Mouse (Mus musculus) forelimb bud, embryonic 11.5 days (tissue): ENCODE measurements around the gene Phactr3.
A peak's percentile ranks its signal among the peaks of the same experiment; 100 is the strongest.

ENCODE experiments used
- DNase-seq: peaks from one replicate; pipeline ENCODE4 v3.0.0-alpha.2; 2012; ENCODE audit warnings: low read depth, low spot score

Phactr3 gene

GRCm38 (mm10) chr2:178135713-178136112, 16.9 kb downstream of the Phactr3 start:
- no peak for DNase-seq

DNA sequence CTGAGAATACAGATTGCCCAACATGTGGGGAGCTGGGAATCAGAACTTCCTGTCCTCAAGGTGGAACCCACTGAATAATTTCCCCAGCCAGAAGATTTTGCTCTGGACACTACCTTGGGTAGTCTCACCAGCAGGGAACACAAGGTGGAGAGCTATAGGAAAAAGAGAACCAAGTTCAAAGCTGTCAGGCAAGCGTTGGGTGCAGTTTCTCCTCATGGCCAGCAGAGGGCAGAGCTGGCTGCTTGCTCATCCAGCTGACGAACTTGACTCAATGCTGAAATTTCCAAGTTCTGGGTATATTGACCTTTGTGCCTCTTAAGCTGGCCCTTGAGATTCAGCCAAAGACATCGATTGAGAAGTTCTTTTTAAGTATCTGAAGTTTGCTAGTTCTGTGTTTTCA, 18.7 kb downstream of the Phactr3 start:
- DNase-seq = peak; percentile 76

- peak; percentile 50 for DNase-seq
Observed at GRCm38 (mm10) chr2:178141489-178141922, 22.7 kb downstream of the Phactr3 start.

DNA sequence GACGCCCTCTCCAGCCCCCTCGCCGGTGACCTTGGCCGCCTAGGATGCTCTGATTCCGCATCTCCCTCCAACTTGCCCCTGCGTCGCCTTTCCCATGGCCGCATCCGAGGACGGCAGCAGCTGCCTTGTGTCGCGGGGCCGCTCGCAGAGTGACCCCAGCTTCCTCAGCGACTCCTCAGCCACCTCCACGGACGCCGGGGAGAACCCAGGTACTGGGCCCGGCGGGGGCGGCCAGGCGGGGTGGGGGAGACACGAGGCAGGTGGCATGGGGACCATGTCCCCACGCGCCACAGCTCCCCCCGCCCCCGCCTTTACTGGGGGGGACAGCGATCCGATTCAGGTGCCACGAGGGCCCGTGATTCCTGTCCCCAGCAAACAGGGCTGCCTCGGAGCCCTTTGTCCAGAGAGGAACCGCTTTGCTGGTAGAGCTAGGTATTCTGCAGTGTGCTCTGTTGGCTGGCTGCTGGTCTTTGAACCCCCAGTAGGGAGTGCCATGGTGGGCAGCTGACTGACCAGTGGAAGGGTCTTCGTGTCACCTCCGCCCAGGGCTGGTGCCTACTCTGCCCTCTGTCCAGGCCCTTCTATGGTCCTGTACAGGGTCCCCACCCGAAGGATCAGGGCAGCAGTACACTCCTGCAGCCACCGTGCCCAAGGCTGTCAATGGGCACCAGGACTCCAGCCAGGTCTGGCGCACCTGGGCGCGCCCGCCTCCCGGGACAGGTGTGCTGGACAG, 23.7 kb downstream of the Phactr3 start:
- no peak for DNase-seq

GRCm38 (mm10) chr2:178143024-178143415, 24.2 kb downstream of the Phactr3 start:
- peak; percentile 67 for DNase-seq

- no peak for DNase-seq
Observed at GRCm38 (mm10) chr2:178143898-178144297, 25.1 kb downstream of the Phactr3 start.

GRCm38 (mm10) chr2:178149312-178149711, 30.5 kb downstream of the Phactr3 start:
- DNase-seq = no peak

DNA sequence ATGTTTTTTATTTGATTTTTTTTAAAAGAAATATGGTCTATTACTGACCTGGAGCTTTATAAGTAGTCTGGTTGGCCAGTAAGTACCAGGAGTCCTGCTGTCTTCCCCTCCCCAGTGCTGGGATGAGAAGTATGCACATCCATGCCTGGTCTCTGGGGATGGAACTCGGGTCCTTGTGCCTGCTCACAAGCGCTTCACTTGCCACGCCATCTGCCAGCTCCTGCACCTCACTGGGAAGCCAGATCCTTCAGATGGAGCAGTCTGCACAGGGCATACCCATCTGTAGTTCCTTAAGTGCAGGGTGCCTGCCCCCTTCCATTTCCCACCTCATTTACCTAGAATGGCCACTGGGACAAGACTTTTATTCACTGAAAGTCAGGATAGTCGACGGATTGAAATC, 31.9 kb downstream of the Phactr3 start:
- DNase-seq = no peak

DNA sequence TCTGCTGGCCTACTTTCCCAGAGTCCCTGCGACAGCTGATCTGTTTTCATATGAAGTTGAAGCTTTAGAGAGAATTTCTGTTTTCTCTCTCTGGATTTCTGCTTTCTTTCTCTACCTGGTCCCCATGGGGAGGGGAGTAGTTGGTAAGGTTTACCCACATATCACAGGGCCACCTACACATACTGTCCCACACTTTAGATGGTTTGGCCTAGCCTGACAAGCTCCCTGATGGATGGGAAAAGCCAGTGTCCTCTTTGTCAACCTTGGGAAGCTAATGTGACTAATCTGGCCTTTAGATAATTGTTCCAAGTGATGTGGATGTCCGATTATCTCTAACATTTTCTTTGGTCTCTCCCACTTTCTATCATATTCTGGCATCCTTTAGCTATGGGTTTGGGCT, 34.8 kb downstream of the Phactr3 start:
- no peak for DNase-seq

DNA sequence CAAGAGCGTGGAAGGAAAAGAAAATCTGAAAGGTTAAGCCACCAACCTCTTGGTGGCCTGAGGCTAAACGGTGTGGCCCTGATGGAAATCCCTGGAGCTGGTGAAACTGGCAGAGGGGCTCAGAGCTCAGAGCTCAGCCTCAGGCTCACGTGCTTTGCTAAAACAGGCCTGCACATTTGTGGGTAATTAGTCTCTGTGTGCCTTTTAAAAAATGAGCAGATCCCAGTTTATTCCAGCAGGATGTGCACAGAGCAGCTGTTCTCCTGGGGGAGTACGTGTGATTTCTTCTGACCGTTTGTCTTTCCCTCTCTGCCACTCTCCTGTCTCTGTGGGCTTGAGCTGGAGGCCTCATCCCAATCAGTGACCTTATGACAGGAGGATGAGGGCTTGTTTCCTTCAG, 35.4 kb downstream of the Phactr3 start:
- no peak for DNase-seq

DNA sequence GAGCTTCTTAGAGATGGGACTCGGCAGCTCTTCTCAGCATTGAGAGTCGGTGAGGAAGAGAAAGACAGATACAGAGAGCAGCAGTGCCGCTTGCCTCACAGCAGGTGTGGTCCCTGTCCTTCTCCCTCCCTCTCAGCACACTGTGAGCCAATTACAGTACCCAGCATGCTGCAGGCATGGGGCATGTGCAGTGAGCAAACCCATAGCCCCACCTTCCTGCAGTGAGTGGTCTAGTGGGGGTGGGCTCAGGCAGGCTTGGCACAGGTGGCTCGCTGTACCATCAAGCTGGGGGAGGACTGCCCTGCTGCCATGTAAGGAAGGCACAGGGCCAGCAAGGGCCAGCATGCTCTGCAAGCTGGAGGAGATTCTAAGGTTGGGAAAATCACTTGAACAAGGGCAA, 35.8 kb downstream of the Phactr3 start:
- no peak for DNase-seq

DNA sequence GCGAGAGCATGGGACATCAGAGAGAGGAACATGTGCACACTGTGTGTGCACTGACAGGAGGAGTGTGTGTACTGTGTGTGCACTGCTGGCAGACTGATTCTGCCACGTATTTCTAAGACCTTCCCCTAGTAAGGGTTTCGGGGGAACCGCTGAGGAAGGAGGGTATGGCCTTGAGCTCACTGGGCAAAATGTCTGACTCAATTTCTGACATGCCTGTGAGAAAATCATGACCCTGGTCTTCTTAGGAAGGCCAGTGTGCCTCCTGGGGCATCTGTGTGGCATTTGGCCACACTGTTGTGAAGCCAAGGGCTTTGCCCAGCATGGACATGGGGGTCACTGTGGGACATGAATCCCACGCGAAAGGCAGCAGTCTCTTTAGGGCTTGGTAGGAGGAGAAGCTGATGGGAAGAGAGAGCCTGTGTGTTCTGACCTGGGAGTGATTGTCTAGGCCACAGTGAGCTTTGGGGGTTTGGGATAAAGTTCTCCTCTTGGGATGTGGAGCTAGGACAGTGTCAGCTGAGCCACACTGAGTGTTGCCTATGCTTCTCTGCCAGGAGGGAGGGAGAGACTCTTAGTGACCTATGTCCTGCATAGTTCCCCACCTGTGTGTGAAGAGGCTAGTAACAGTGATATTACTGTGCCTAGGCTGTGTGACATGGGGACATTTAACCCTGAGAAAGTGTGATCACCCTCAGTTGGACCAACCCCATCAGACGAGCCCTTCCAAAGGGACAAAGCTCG, 36.6 kb downstream of the Phactr3 start:
- no peak for DNase-seq

- DNase-seq = no peak
Observed at GRCm38 (mm10) chr2:178155917-178156282, 37.1 kb downstream of the Phactr3 start.

DNA sequence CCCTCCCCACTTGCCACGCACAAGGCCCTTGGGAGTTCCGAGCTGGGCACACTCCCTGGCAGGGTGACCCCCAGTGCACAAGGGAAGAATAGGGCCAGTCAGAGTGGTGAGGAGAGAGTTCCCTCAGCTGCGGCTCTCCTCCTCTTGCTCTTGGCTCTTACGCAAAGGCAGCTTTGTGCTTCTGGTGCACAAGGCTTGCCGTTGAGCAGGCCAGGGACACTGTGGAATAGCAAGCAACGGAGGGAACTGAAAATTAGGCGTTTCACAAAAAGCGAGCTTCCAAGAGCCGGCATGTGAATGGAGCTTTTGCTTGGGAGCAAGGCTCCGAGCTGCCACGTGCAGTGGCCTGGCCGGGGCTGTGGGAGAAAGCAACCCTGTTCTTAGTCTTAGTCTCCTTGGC, 40.2 kb downstream of the Phactr3 start:
- DNase-seq = no peak

GRCm38 (mm10) chr2:178163981-178164380, 45.2 kb downstream of the Phactr3 start:
- DNase-seq = no peak

DNA sequence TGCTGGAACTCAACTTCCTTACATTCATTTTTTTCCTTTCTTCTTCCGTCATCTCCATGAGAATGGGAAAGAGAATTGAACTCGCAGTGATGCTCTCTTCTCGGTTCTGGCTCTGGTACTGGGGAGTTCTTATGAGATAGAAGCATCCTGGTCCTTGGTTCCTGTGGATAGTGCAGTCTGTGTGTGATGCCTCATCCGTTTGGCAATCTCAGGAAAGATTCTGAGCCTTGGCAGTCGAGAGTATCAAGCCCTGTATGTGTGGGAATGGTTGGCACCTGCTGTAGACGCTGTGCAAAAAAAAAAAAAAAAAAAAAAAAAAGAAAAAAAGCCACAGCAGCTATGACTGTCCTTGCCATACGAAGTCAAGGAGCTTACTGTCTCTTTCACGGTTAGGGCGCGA, 47.2 kb downstream of the Phactr3 start:
- DNase-seq = no peak

DNA sequence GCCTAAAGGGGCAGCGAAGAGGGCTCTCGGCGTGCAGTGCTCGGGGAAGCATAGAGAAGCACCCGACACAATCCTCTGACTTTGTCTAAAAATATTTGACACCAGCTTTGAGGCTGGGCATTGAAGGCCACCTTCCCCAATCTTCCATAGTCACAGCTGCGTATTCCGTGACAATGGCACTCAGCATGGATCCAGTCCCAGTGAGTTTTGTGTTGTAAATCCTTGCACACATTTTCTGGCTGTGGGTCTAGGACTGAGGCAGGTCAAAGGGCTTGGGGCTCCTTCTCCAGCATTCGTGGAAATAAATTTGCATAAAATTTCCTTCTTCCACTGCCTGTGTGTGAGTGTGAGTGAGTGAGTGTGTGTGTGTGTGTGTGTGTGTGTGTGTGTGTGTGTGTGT, 51.2 kb downstream of the Phactr3 start:
- no peak for DNase-seq

- no peak for DNase-seq
Observed at GRCm38 (mm10) chr2:178173951-178174350, 55.2 kb downstream of the Phactr3 start.

DNA sequence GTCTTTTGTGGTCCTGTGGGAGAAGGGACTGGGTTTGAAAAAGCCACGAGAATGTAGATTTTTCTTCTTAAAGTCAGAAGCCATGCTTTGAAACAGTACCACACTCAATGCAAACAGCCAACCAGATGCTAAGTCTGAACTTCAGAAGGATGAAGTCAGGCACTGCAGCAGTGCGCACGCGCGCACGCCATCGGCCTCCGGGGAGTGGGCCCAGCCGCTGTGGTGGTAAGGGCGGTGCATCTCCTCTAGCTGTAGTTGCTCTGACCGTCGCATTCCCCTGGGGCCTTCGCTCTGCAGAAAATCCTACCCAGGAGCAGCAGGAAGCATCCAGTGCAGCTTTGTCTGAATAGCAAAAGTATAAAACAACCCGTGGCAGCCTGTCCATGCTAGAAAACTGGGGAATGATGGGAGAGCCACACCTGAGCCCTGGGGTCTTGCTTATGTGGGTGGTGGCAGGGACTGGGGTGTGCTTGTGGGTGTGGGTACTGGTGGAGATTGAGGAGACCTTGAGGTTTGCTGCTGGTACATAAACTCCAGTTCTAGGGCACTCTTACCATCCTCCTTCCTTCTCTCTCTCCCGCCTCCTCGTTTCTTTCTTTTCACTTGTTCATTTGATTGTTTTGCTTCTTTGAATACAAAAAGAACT, 56.6 kb downstream of the Phactr3 start:
- DNase-seq = peak; percentile 46

GRCm38 (mm10) chr2:178184251-178184650, 65.5 kb downstream of the Phactr3 start:
- DNase-seq = no peak

GRCm38 (mm10) chr2:178184862-178185261, 66.1 kb downstream of the Phactr3 start:
- DNase-seq = no peak

DNA sequence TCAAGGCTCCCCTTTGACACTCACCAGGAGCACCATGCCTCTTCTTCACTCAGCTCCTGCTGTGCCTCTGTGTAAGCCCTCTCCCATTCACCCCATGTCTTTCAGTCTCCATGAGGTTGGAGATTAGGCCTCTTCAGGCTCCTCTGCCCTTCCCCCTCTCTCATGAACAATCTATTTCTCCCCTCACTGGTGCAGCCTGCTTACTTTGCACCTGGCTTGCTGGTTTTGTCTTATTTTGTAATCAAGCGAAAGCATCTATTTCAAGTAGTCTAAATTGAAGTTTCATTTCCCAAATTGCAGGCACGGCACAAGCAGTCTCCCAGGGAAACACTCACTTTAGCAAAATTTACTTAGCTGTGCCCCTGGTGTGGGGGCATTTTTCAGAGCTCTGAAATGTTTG, 70.2 kb downstream of the Phactr3 start:
- DNase-seq = no peak

GRCm38 (mm10) chr2:178192881-178193280, 74.1 kb downstream of the Phactr3 start:
- no peak for DNase-seq
